Mouse (Mus musculus) embryonic facial prominence, embryonic 12.5 days (tissue): Measurements from ENCODE around the gene Yipf4. TPM values are rescaled to one million over a fixed set of nuclear protein-coding genes. Genes with fewer than 3 reads are reported as not detected.

Source experiments
- ATAC-seq: fragments of 200-750 bp; cut with Nextera tagmentation; 2 replicates; pipeline ENCODE4 v1.8.0; 2017; ENCODE audit not compliant: insufficient number of reproducible peaks, insufficient read depth, low FRiP score, low TSS enrichment
- H3K27ac ChIP-seq: fragments of 300-500 bp; sonication (generic); 2 replicates; pipeline ENCODE4 v1.5.1; 2016; ENCODE audit warnings: mild to moderate bottlenecking
- H3K27me3 ChIP-seq: fragments of 300-500 bp; sonication (generic); 2 replicates; pipeline ENCODE4 v1.6.1; 2016; ENCODE audit warnings: mild to moderate bottlenecking, moderate library complexity
- H3K36me3 ChIP-seq: fragments of 300-500 bp; sonication (generic); 2 replicates; pipeline ENCODE4 v1.6.1; 2016; ENCODE audit warnings: mild to moderate bottlenecking
- H3K4me1 ChIP-seq: fragments of 300-500 bp; sonication (generic); 2 replicates; pipeline ENCODE4 v1.6.1; 2016
- H3K4me2 ChIP-seq: fragments of 300-500 bp; sonication (generic); replicated peaks from 2 replicates; pipeline ENCODE4 v1.6.1; 2016; ENCODE audit warnings: mild to moderate bottlenecking, moderate library complexity
- H3K4me3 ChIP-seq: fragments of 300-500 bp; sonication (generic); 2 replicates; pipeline ENCODE4 v1.5.1; 2016; ENCODE audit warnings: mild to moderate bottlenecking
- H3K9ac ChIP-seq: fragments of 300-500 bp; sonication (generic); 2 replicates; pipeline ENCODE4 v1.6.1; 2016; ENCODE audit warnings: mild to moderate bottlenecking, moderate library complexity
- H3K9me3 ChIP-seq: fragments of 300-500 bp; sonication (generic); 2 replicates; pipeline ENCODE4 v1.6.1; 2016; ENCODE audit warnings: mild to moderate bottlenecking, moderate library complexity
- WGBS: fragments of 180-500 bp; shearing (Covaris S2); methylation state at CpG from one replicate; pipeline ENCODE4 v1.1.7; 2016; 5-methylcytosine and 5-hydroxymethylcytosine counted together
- polyA plus RNA-seq: library from polyadenylated mRNA; unstranded; fragments of >200 nt; fragmentation: Nextera tagmentation; extraction: Ambion mirVana; gene quantifications from 2 replicates; pipeline ENCODE4 v1.2.1, GENCODE M21; 2016

The Yipf4 gene
- polyA plus RNA-seq, 1 experiment from 2014 or later, result 56.1 TPM

GRCm38 (mm10) chr17:74526806-74527653 lies 37.7 kb downstream of the Yipf4 start:
- Histone ChIP-seq H3K27ac (peak overlapping the region; percentile 96), H3K4me3 (peak overlapping the region; percentile 77), H3K36me3 (no peaks in the 10 kb centered on the region), H3K27me3 (no peaks in the 10 kb centered on the region), H3K9me3 (no peaks in the 10 kb centered on the region), H3K9ac (peak overlapping the region; percentile 56; the same call in 1 of the 2 replicates), H3K4me1 (peaks cover 16% of the 10 kb centered on the region), H3K4me2 (peak overlapping the region; percentile 48)
- ATAC-seq, result no peak
- 87% methylated on average over 9 of the region's 9 CpGs for WGBS

DNA sequence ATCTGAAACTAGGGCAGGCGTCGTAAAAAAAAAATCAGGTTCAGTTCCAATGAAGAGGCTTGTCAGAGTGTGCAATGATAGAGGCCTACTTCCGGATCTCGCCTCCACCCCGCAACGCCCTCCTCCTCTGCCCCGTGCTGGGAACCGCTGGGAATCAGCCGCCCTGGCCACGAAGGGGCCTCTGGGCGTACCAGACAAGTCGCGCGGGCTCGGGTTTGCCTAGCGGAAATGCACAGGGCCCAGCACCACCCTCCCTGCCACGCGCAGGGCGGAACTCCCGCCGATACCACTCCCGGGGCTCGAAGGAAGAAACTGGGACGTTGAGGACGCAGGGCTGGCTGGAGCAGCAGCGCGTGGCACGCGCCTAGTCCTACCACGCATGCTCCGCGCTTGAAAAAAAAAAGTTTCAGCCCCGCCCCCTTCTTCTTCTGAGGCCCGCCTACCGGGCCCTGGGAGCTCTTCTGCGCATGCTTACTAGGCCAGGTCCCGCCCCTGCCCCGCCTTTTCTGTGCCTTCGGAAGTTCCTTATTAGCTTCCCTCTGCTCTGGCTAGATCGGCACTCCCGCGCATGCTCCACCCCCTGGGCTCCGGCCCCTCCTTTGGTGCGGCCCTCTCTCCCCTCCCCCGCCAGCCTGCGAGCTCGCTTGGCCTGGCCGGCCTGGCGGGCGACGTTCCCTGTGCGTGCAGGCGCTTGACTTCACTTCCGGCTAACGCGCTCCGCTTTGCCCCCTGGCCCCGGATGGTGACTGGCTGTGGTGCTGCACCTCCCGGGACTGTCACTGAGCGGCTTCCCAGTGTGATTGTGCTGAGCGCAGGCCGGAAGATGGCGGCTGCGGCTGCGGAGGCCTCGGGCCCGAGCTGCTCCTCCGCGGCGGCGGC lies 38.7 kb downstream of the Yipf4 start, which contains the start of gene Birc6:
TSS of gene Birc6 (plus strand) at position 567 of the 879 bp plus-strand sequence.
- Histone ChIP-seq H3K4me1 (peaks cover 16% of the 10 kb centered on the region), H3K27me3 (no peaks in the 10 kb centered on the region), H3K9ac (peak within 1 kb of the TSS; percentile 98), H3K27ac (peak within 1 kb of the TSS; percentile 98), H3K9me3 (no peaks in the 10 kb centered on the region), H3K36me3 (no peaks in the 10 kb centered on the region), H3K4me3 (peak within 1 kb of the TSS; percentile 77), H3K4me2 (peak within 1 kb of the TSS; percentile 79)
- peak; percentile 97 for ATAC-seq
- WGBS, result under 1% methylated on average over 71 of the region's 71 CpGs

DNA sequence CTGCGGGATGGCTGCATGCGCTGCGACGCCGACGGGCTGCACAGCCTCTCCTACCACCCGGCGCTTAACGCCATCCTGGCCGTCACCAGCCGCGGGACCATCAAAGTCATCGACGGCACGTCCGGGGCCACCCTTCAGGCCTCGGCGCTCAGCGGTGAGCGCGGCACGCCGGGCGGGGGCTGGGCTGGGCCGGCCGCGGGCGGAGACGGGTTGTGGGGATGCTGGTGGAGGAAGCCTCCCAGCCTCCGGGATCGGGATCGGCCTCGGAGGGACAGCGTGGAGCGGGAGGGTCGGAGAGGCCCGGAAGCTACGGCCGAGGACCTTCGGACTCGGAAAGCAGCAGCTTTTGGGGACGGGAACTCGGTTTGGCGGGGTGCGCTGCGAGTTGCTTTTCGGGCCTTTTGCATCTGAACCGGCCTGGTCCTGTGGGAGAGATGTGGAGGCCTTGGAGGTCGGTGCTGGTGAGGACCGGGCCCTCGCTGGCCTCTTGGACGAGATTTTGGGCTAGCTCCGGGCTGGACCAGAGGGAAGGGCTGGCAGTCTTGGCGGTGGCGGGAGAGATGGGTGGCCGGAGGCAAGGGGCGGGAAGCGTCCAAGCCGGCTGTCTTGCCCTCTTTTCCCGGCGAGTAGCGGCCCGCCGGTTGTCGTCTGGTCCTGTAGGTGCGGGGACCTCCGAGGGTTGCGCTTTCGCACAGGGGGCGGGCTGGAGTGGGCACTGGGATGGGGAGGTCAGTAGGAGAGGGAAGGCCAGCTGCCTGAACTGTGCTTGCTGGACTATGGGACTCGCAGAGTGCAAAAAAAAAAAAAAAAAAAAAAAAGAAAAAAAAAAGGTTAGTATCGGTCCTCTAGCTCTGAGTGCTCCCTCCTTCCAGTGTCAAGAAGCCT lies 39.6 kb downstream of the Yipf4 start:
- Histone ChIP-seq H3K27ac (peak overlapping the region; percentile 98), H3K9ac (peak overlapping the region; percentile 98), H3K27me3 (no peaks in the 10 kb centered on the region), H3K9me3 (no peaks in the 10 kb centered on the region), H3K4me1 (peaks cover 16% of the 10 kb centered on the region), H3K36me3 (no peaks in the 10 kb centered on the region), H3K4me3 (peak overlapping the region; percentile 77), H3K4me2 (peak overlapping the region; percentile 79)
- 0% methylated on average over 72 of the region's 72 CpGs for WGBS
- peak; percentile 74 for ATAC-seq

- peaks cover 16% of the 10 kb centered on the region for H3K4me1 ChIP-seq
- H3K4me3 ChIP-seq, result peak overlapping the region; percentile 77
- no peaks in the 10 kb centered on the region for H3K27me3 ChIP-seq
- H3K4me2 ChIP-seq, result peak overlapping the region; percentile 79
- peak overlapping the region; percentile 98 for H3K9ac ChIP-seq
- H3K27ac ChIP-seq, result 0 out of 2 replicates have a peak overlapping the region, but pooled peaks have one; percentile 98
- no peaks in the 10 kb centered on the region for H3K36me3 ChIP-seq
- no peak for ATAC-seq
- 16% methylated on average over 3 of the region's 3 CpGs for WGBS
- no peaks in the 10 kb centered on the region for H3K9me3 ChIP-seq
Observed at GRCm38 (mm10) chr17:74529533-74529824, 40.2 kb downstream of the Yipf4 start.

- Histone ChIP-seq H3K36me3 (no peaks in the 10 kb centered on the region), H3K4me1 (peaks cover 7% of the 10 kb centered on the region), H3K27ac (no peak overlapping the region), H3K27me3 (no peaks in the 10 kb centered on the region), H3K4me2 (no peak overlapping the region), H3K9ac (no peak overlapping the region), H3K9me3 (no peaks in the 10 kb centered on the region), H3K4me3 (no peak overlapping the region)
- WGBS, result 95% methylated on average over 4 of the region's 4 CpGs
- ATAC-seq, result no peak
Observed at GRCm38 (mm10) chr17:74534971-74535370, 45.7 kb downstream of the Yipf4 start.

DNA sequence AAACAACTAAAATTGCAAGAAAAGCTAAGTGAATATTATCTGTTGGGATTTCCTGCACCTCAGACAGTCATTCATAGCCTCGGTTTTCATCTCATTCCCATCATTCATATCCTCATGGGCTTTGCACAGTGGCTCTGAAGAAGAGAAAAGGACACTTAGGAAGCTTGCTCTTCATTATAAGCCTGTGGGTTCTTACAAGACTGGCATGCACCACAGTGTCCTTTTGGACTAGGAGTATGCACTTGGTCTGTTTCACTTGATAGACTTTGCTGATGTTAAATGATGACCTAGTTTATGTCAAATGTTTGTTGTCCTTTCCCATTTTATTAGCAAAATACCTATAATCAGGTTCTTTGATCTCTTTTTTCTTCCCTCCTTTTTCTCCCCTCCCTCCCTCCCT lies 48.2 kb downstream of the Yipf4 start:
- H3K4me2 ChIP-seq, result no peak overlapping the region
- no peak for ATAC-seq
- H3K4me3 ChIP-seq, result no peak overlapping the region
- H3K27me3 ChIP-seq, result no peaks in the 10 kb centered on the region
- H3K9me3 ChIP-seq, result no peaks in the 10 kb centered on the region
- H3K4me1 ChIP-seq, result no peaks in the 10 kb centered on the region
- H3K9ac ChIP-seq, result no peak overlapping the region
- H3K36me3 ChIP-seq, result no peaks in the 10 kb centered on the region
- WGBS, result 78% methylated on average over 1 of the region's 1 CpGs
- no peak overlapping the region for H3K27ac ChIP-seq

GRCm38 (mm10) chr17:74543615-74544014 lies 54.3 kb downstream of the Yipf4 start:
- Histone ChIP-seq H3K4me1 (no peaks in the 10 kb centered on the region), H3K9ac (no peak overlapping the region), H3K27ac (no peak overlapping the region), H3K36me3 (peaks cover 19% of the 10 kb centered on the region; the same call in 1 of the 2 replicates), H3K27me3 (no peaks in the 10 kb centered on the region), H3K9me3 (no peaks in the 10 kb centered on the region), H3K4me3 (no peak overlapping the region), H3K4me2 (no peak overlapping the region)
- ATAC-seq, result no peak
- WGBS, result 94% methylated on average over 2 of the region's 2 CpGs

Other genes with a start within 250 kb of the Yipf4 start
- gene Memo1, start 194.0 kb upstream of the Yipf4 start, polyA plus RNA-seq, result 77.9 and 83.7 TPM in 2 replicates
- gene Dpy30, start 165.5 kb upstream of the Yipf4 start, polyA plus RNA-seq, result 233 and 238 TPM in 2 replicates
- gene Spast, start 150.5 kb upstream of the Yipf4 start, polyA plus RNA-seq, result 28.9 and 34.5 TPM in 2 replicates
- gene Slc30a6, start 93.9 kb upstream of the Yipf4 start, polyA plus RNA-seq, result 36.8 and 38.0 TPM in 2 replicates
- gene Nlrc4, start 30.4 kb upstream of the Yipf4 start, polyA plus RNA-seq, result 0.23 and 0.33 TPM in 2 replicates
- 96.5 and 98.3 TPM in 2 replicates for gene Birc6, start 38.8 kb downstream of the Yipf4 start, polyA plus RNA-seq
- 25.9 and 26.8 TPM in 2 replicates for gene Ttc27, start 228.2 kb downstream of the Yipf4 start, polyA plus RNA-seq